Mouse (Mus musculus) E14TG2a.4 (cell line): ENCODE data around the gene Igfbp7.

Experiments used
- CTCF ChIP-seq: conservative IDR thresholded peaks from 2 replicates; pipeline ENCODE4 v1.5.1; 2014; ENCODE audit warnings: low read length
- NANOG ChIP-seq: IDR thresholded peaks from 2 replicates; pipeline ENCODE4 v1.6.1; 2014; ENCODE audit warnings: borderline replicate concordance, low read length, mixed read lengths
- POU5F1 ChIP-seq: IDR thresholded peaks from 2 replicates; pipeline ENCODE4 v1.6.1; 2014; ENCODE audit warnings: low read length, borderline replicate concordance

- TF ChIP-seq CTCF (no peak), POU5F1 (no peak), NANOG (no peak)
Measured at GRCm38 (mm10) chr5:77443889-77444573, 36.2 kb upstream of the Igfbp7 start.
